Mouse (Mus musculus): ENCODE measurements at regions not wholly inside any gene's neighbourhood (a gene's known extent, or its start where the extent isn't known, plus 50 kb on each side); places are given as distances from the start of the nearest gene placed in this dataset.

GRCm38 (mm10) chr11:18750080-18750375, 268.8 kb downstream of the Meis1 start:
- Histone ChIP-seq H3K4me2 (no peak overlapping the region), H3K4me1 (peaks cover 59% of the 10 kb centered on the region), H3K27ac (replicated peaks) (no peak overlapping the region), H3K4me3 (no peak overlapping the region), H3K27me3 (replicated peaks) (no peaks in the 10 kb centered on the region), H3K9me3 (no peaks in the 10 kb centered on the region), H3K36me3 (no peaks in the 10 kb centered on the region), H3K9ac (no peak overlapping the region)
- 64% methylated on average over 2 of the region's 2 CpGs for WGBS
- no peak for ATAC-seq (ENCODE audit: extremely low read depth, insufficient number of reproducible peaks, low FRiP score, low TSS enrichment)

- H3K4me2 ChIP-seq, result peak overlapping the region; percentile 9; the same call in 1 of the 2 replicates
- H3K9me3 ChIP-seq, result no peaks in the 10 kb centered on the region
- H3K27ac ChIP-seq (replicated peaks), result no peak overlapping the region
- H3K4me3 ChIP-seq, result no peak overlapping the region
- H3K27me3 ChIP-seq (replicated peaks), result no peaks in the 10 kb centered on the region
- H3K9ac ChIP-seq, result no peak overlapping the region
- 43% methylated on average over 9 of the region's 9 CpGs for WGBS
- no peak for ATAC-seq (ENCODE audit: extremely low read depth, insufficient number of reproducible peaks, low FRiP score, low TSS enrichment)
- H3K36me3 ChIP-seq, result no peaks in the 10 kb centered on the region
- H3K4me1 ChIP-seq, result peaks cover 54% of the 10 kb centered on the region
Observed at GRCm38 (mm10) chr11:18749265-18750079, 269.3 kb downstream of the Meis1 start.

GRCm38 (mm10) chr11:18747871-18748461, 270.8 kb downstream of the Meis1 start:
- peaks cover 47% of the 10 kb centered on the region for H3K4me1 ChIP-seq

GRCm38 (mm10) chr11:18747361-18747760, 271.4 kb downstream of the Meis1 start:
- no peak overlapping the region for H3K27ac ChIP-seq (replicated peaks)

More at GRCm38 (mm10) chr11:18747871-18748461, 270.8 kb downstream of the Meis1 start:
- 33% methylated on average over 7 of the region's 7 CpGs for WGBS
- no peaks in the 10 kb centered on the region for H3K36me3 ChIP-seq
- no peak overlapping the region for H3K27ac ChIP-seq (replicated peaks)
- H3K27me3 ChIP-seq (replicated peaks), result no peaks in the 10 kb centered on the region
- H3K4me2 ChIP-seq, result no peak overlapping the region
- H3K9me3 ChIP-seq, result no peaks in the 10 kb centered on the region
- H3K9ac ChIP-seq, result no peak overlapping the region
- no peak overlapping the region for H3K4me3 ChIP-seq
- no peak for ATAC-seq (ENCODE audit: extremely low read depth, insufficient number of reproducible peaks, low FRiP score, low TSS enrichment)

GRCm38 (mm10) chr11:18746486-18746885, 272.3 kb downstream of the Meis1 start:
- Histone ChIP-seq H3K4me2 (no peak overlapping the region; the same call in 1 of the 2 replicates), H3K9ac (no peak overlapping the region), H3K4me3 (no peak overlapping the region), H3K27me3 (replicated peaks) (no peaks in the 10 kb centered on the region), H3K27ac (replicated peaks) (peak overlapping the region; percentile 42), H3K4me1 (peaks cover 38% of the 10 kb centered on the region), H3K36me3 (no peaks in the 10 kb centered on the region), H3K9me3 (no peaks in the 10 kb centered on the region)
- no peak for ATAC-seq (ENCODE audit: extremely low read depth, insufficient number of reproducible peaks, low FRiP score, low TSS enrichment)
- 71% methylated on average over 5 of the region's 5 CpGs for WGBS

More at GRCm38 (mm10) chr11:18747361-18747760, 271.4 kb downstream of the Meis1 start:
- Histone ChIP-seq H3K9me3 (no peaks in the 10 kb centered on the region), H3K4me1 (peaks cover 43% of the 10 kb centered on the region), H3K27me3 (replicated peaks) (no peaks in the 10 kb centered on the region), H3K9ac (no peak overlapping the region), H3K4me2 (no peak overlapping the region), H3K4me3 (no peak overlapping the region), H3K36me3 (no peaks in the 10 kb centered on the region)
- WGBS, result 70% methylated on average over 9 of the region's 9 CpGs
- no peak for ATAC-seq (ENCODE audit: extremely low read depth, insufficient number of reproducible peaks, low FRiP score, low TSS enrichment)

GRCm38 (mm10) chr11:18745840-18746239, 272.9 kb downstream of the Meis1 start:
- Histone ChIP-seq H3K27ac (replicated peaks) (no peak overlapping the region; the same call in 1 of the 2 replicates), H3K9ac (no peak overlapping the region), H3K36me3 (no peaks in the 10 kb centered on the region), H3K4me1 (peaks cover 32% of the 10 kb centered on the region), H3K9me3 (no peaks in the 10 kb centered on the region), H3K27me3 (replicated peaks) (no peaks in the 10 kb centered on the region), H3K4me2 (peak overlapping the region; percentile 39), H3K4me3 (no peak overlapping the region)
- ATAC-seq (ENCODE audit: extremely low read depth, insufficient number of reproducible peaks, low FRiP score, low TSS enrichment), result no peak; the same call in 1 of the 2 replicates
- WGBS, result 38% methylated on average over 10 of the region's 10 CpGs

- 74% methylated on average over 4 of the region's 4 CpGs for WGBS
- no peaks in the 10 kb centered on the region for H3K36me3 ChIP-seq
- no peaks in the 10 kb centered on the region for H3K4me1 ChIP-seq
- no peak overlapping the region for H3K9ac ChIP-seq
- ATAC-seq (ENCODE audit: extremely low read depth, insufficient number of reproducible peaks, low FRiP score, low TSS enrichment), result no peak
- H3K4me3 ChIP-seq, result no peak overlapping the region
- no peak overlapping the region for H3K27ac ChIP-seq (replicated peaks)
- H3K27me3 ChIP-seq (replicated peaks), result no peaks in the 10 kb centered on the region
- no peak overlapping the region for H3K4me2 ChIP-seq
- no peaks in the 10 kb centered on the region for H3K9me3 ChIP-seq
Observed at GRCm38 (mm10) chr11:18734904-18735664, 283.7 kb downstream of the Meis1 start.

GRCm38 (mm10) chr11:18734075-18734474, 284.7 kb downstream of the Meis1 start:
- ATAC-seq (ENCODE audit: extremely low read depth, insufficient number of reproducible peaks, low FRiP score, low TSS enrichment), result no peak

GRCm38 (mm10) chr11:18729742-18730141, 289.0 kb downstream of the Meis1 start:
- Histone ChIP-seq H3K36me3 (no peaks in the 10 kb centered on the region), H3K27me3 (replicated peaks) (no peaks in the 10 kb centered on the region), H3K9me3 (no peaks in the 10 kb centered on the region), H3K4me3 (no peak overlapping the region), H3K4me2 (no peak overlapping the region), H3K27ac (replicated peaks) (no peak overlapping the region), H3K4me1 (no peaks in the 10 kb centered on the region), H3K9ac (no peak overlapping the region)
- no peak for ATAC-seq (ENCODE audit: extremely low read depth, insufficient number of reproducible peaks, low FRiP score, low TSS enrichment)
- 68% methylated on average over 4 of the region's 4 CpGs for WGBS

More at GRCm38 (mm10) chr11:18734075-18734474, 284.7 kb downstream of the Meis1 start:
- Histone ChIP-seq H3K4me2 (no peak overlapping the region), H3K9me3 (no peaks in the 10 kb centered on the region), H3K9ac (no peak overlapping the region), H3K4me1 (no peaks in the 10 kb centered on the region), H3K4me3 (no peak overlapping the region), H3K27ac (replicated peaks) (no peak overlapping the region), H3K27me3 (replicated peaks) (no peaks in the 10 kb centered on the region), H3K36me3 (no peaks in the 10 kb centered on the region)
- WGBS, result 69% methylated on average over 1 of the region's 1 CpGs

- Histone ChIP-seq H3K27ac (replicated peaks) (no peak overlapping the region), H3K4me3 (no peak overlapping the region), H3K36me3 (no peaks in the 10 kb centered on the region), H3K9ac (no peak overlapping the region), H3K9me3 (no peaks in the 10 kb centered on the region), H3K4me2 (no peak overlapping the region), H3K27me3 (replicated peaks) (no peaks in the 10 kb centered on the region), H3K4me1 (no peaks in the 10 kb centered on the region)
- ATAC-seq (ENCODE audit: extremely low read depth, insufficient number of reproducible peaks, low FRiP score, low TSS enrichment), result no peak
- WGBS, result 78% methylated on average over 8 of the region's 8 CpGs
Observed at GRCm38 (mm10) chr11:18722770-18723169, 296.0 kb downstream of the Meis1 start.

- H3K9ac ChIP-seq, result no peak overlapping the region
- H3K4me1 ChIP-seq, result no peaks in the 10 kb centered on the region
- no peaks in the 10 kb centered on the region for H3K36me3 ChIP-seq
- H3K4me3 ChIP-seq, result no peak overlapping the region
- no peaks in the 10 kb centered on the region for H3K9me3 ChIP-seq
- H3K27ac ChIP-seq (replicated peaks), result no peak overlapping the region
- 64% methylated on average over 1 of the region's 1 CpGs for WGBS
- no peak overlapping the region for H3K4me2 ChIP-seq
- no peak for ATAC-seq (ENCODE audit: extremely low read depth, insufficient number of reproducible peaks, low FRiP score, low TSS enrichment)
- no peaks in the 10 kb centered on the region for H3K27me3 ChIP-seq (replicated peaks)
Observed at GRCm38 (mm10) chr11:18715851-18716126, 303.0 kb downstream of the Meis1 start.

Data from heart, embryonic 13.5 days (tissue).